Mouse (Mus musculus): ENCODE results near the gene Grin2c.

- TF ChIP-seq MYOG (IDR thresholded peaks at IDR 0.05; ENCODE audit: control insufficient read depth, extremely low read depth, insufficient read length) (no peak), CTCF (IDR thresholded peaks at IDR 0.05; ENCODE audit: control insufficient read depth, insufficient read depth, insufficient read length) (no peak), MAX (IDR thresholded peaks at IDR 0.05) (no peak), FOSL1 (IDR thresholded peaks at IDR 0.05; ENCODE audit: insufficient read depth, low read length, poor library complexity, severe bottlenecking) (no peak)
Observed at GRCm38 (mm10) chr11:115217439-115218410, 49.3 kb downstream of the Grin2c start.
